Mouse (Mus musculus) adrenal gland, adult (tissue): ENCODE measurements at regions not wholly inside any gene's neighbourhood (a gene's known extent, or its start where the extent isn't known, plus 50 kb on each side); places are given as distances from the start of the nearest gene placed in this dataset.
"Not testable (repeated sequence)": the region's sequence is repeated elsewhere in the genome, so short reads cannot be mapped to it uniquely, and the experiment has no call there.

ENCODE experiments used
- DNase-seq, 2 experiments: peaks; one replicate each; pipeline ENCODE4 v3.0.0; 2022 to 2023; ENCODE audit warnings: low spot score in 1 of 2; ENCODE audit not compliant: inconsistent age in 2 of 2

- not testable (repeated sequence) for DNase-seq
These were observed 56.8 kb downstream of the Gm8765 start for GRCm38 (mm10) chr13:50754911-50755310.

- DNase-seq: not testable (repeated sequence)
These were observed 58.2 kb downstream of the Gm8765 start for GRCm38 (mm10) chr13:50756334-50756733.

GRCm38 (mm10) chr13:50764618-50765017 lies 66.5 kb downstream of the Gm8765 start:
- peak in 1 of 2 experiments; percentile 28 for DNase-seq

GRCm38 (mm10) chr13:50780036-50780435 lies 81.9 kb downstream of the Gm8765 start:
- peak; percentile 41 to 57 for DNase-seq

DNA sequence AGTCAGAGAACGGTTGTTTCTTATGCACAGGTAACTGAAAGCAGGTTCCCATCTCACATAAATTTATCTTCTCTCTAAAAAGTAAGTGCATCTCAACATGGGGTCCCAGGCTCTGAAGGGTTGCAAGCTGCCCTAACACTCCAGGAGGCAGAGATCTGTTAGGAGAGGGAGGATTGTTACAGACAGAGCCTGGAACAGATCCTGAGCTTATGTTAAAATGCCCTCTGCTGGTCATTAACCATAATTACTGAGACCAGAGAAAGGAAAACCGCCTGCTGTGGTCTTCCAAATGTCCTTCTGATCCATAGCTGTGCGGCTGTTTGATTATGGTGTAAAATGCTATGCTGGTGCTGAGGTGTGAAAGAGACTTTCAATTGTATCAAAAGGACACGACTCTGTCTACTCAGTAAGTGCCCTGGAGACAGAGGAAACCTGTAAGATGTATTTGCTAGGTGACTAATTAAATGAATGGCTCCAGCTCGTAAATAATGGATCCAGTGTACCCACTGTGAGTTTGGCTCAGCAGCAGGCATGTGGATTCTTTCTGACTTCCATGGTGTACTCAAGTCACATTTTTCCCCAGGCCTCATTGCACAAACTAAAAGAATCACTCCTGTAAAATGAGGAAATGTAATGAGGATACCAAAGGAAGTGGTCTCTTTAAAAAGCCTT lies 131.9 kb downstream of the Gm8765 start:
- peak in 1 of 2 experiments; percentile 68 for DNase-seq
